Mouse (Mus musculus): ENCODE results near the gene Uhmk1. TPM values are rescaled to one million over a fixed set of nuclear protein-coding genes. Genes with fewer than 3 reads are reported as not detected.
"Not testable (repeated sequence)": the region's sequence is repeated elsewhere in the genome, so short reads cannot be mapped to it uniquely, and the experiment has no call there.

The Uhmk1 gene
- polyA plus RNA-seq (2014; fragmentation: Nextera tagmentation; extraction: Ambion mirVana) = 10.0 and 12.2 TPM in 2 replicates

- WGBS = under 1% methylated on average over 61 of the region's 70 CpGs
- Histone ChIP-seq H3K36me3 (ENCODE audit: control insufficient read depth, insufficient read depth, low read length) (peaks cover 13% of the 10 kb centered on the region), H3K27ac (ENCODE audit: low read length) (peak within 1 kb of the TSS; percentile 83), H3K9me3 (ENCODE audit: control insufficient read depth, low read depth, low read length) (no peaks in the 10 kb centered on the region), H3K4me3 (ENCODE audit: low read depth, low read length) (peak within 1 kb of the TSS; percentile 66), H3K27me3 (ENCODE audit: control insufficient read depth, insufficient read depth, low read length) (no peaks in the 10 kb centered on the region), H3K4me1 (ENCODE audit: control insufficient read depth, insufficient read depth, low read length) (no peaks in the 10 kb centered on the region), H3K4me2 (replicated peaks; ENCODE audit: low read depth, low read length) (peak within 1 kb of the TSS; percentile 57), H3K9ac (replicated peaks; ENCODE audit: low read depth, low read length) (peak within 1 kb of the TSS; percentile 71)
- ATAC-seq (ENCODE audit: insufficient number of reproducible peaks, insufficient read depth, low FRiP score, low read depth) = peak; percentile 99
Observed at GRCm38 (mm10) chr1:170214757-170215522, at the start of gene Uhmk1. Uhmk1 (minus strand) TSS chr1:170215397.

- Histone ChIP-seq H3K27me3 (ENCODE audit: control insufficient read depth, insufficient read depth, low read length) (no peaks in the 10 kb centered on the region), H3K4me2 (replicated peaks; ENCODE audit: low read depth, low read length) (peak overlapping the region; percentile 43), H3K4me1 (ENCODE audit: control insufficient read depth, insufficient read depth, low read length) (no peaks in the 10 kb centered on the region), H3K9me3 (ENCODE audit: control insufficient read depth, low read depth, low read length) (peaks cover 3% of the 10 kb centered on the region; the same call in 1 of the 2 replicates), H3K9ac (replicated peaks; ENCODE audit: low read depth, low read length) (peak overlapping the region; percentile 60), H3K27ac (ENCODE audit: low read length) (no peak overlapping the region), H3K36me3 (ENCODE audit: control insufficient read depth, insufficient read depth, low read length) (no peaks in the 10 kb centered on the region), H3K4me3 (ENCODE audit: low read depth, low read length) (peak overlapping the region; percentile 61)
- 10% methylated on average over 32 of the region's 32 CpGs for WGBS
- peak; percentile 95 for ATAC-seq (ENCODE audit: insufficient number of reproducible peaks, insufficient read depth, low FRiP score, low read depth)
Observed at GRCm38 (mm10) chr1:170255560-170255910, 40.3 kb upstream of the Uhmk1 start.

GRCm38 (mm10) chr1:170254893-170255559 lies 39.8 kb upstream of the Uhmk1 start:
- no peaks in the 10 kb centered on the region for H3K4me1 ChIP-seq (ENCODE audit: control insufficient read depth, insufficient read depth, low read length)
- H3K36me3 ChIP-seq (ENCODE audit: control insufficient read depth, insufficient read depth, low read length) = no peaks in the 10 kb centered on the region
- ATAC-seq (ENCODE audit: insufficient number of reproducible peaks, insufficient read depth, low FRiP score, low read depth) = peak; percentile 6
- peak overlapping the region; percentile 43 for H3K4me2 ChIP-seq (replicated peaks; ENCODE audit: low read depth, low read length)
- WGBS = 33% methylated on average over 28 of the region's 30 CpGs
- H3K9me3 ChIP-seq (ENCODE audit: control insufficient read depth, low read depth, low read length) = peaks cover 3% of the 10 kb centered on the region; the same call in 1 of the 2 replicates
- no peaks in the 10 kb centered on the region for H3K27me3 ChIP-seq (ENCODE audit: control insufficient read depth, insufficient read depth, low read length)
- H3K9ac ChIP-seq (replicated peaks; ENCODE audit: low read depth, low read length) = peak overlapping the region; percentile 60
- no peak overlapping the region for H3K27ac ChIP-seq (ENCODE audit: low read length)
- H3K4me3 ChIP-seq (ENCODE audit: low read depth, low read length) = peak overlapping the region; percentile 61

- no peaks in the 10 kb centered on the region for H3K9me3 ChIP-seq (ENCODE audit: control insufficient read depth, low read depth, low read length)
- WGBS = 86% methylated on average over 3 of the region's 3 CpGs
Observed at GRCm38 (mm10) chr1:170245016-170245415, 29.8 kb upstream of the Uhmk1 start.

GRCm38 (mm10) chr1:170232688-170233087 lies 17.5 kb upstream of the Uhmk1 start, which contains the start of gene Sh2d1b2:
Sh2d1b2 (plus strand) TSS chr1:170232749.
- H3K4me3 ChIP-seq (ENCODE audit: low read depth, low read length); H3K27ac ChIP-seq (ENCODE audit: low read length); H3K4me1 ChIP-seq (ENCODE audit: control insufficient read depth, insufficient read depth, low read length); H3K4me2 ChIP-seq (replicated peaks; ENCODE audit: low read depth, low read length); H3K36me3 ChIP-seq (ENCODE audit: control insufficient read depth, insufficient read depth, low read length); ATAC-seq (ENCODE audit: insufficient number of reproducible peaks, insufficient read depth, low FRiP score, low read depth); H3K9me3 ChIP-seq (ENCODE audit: control insufficient read depth, low read depth, low read length); H3K27me3 ChIP-seq (ENCODE audit: control insufficient read depth, insufficient read depth, low read length); H3K9ac ChIP-seq (replicated peaks; ENCODE audit: low read depth, low read length): not testable (repeated sequence)
- 55% methylated on average over 5 of the region's 6 CpGs for WGBS

More at GRCm38 (mm10) chr1:170245016-170245415, 29.8 kb upstream of the Uhmk1 start:
- no peak overlapping the region for H3K27ac ChIP-seq (ENCODE audit: low read length)
- no peaks in the 10 kb centered on the region for H3K4me1 ChIP-seq (ENCODE audit: control insufficient read depth, insufficient read depth, low read length)
- H3K36me3 ChIP-seq (ENCODE audit: control insufficient read depth, insufficient read depth, low read length) = no peaks in the 10 kb centered on the region
- ATAC-seq (ENCODE audit: insufficient number of reproducible peaks, insufficient read depth, low FRiP score, low read depth) = no peak
- no peak overlapping the region for H3K4me2 ChIP-seq (replicated peaks; ENCODE audit: low read depth, low read length)
- no peak overlapping the region for H3K4me3 ChIP-seq (ENCODE audit: low read depth, low read length)
- H3K27me3 ChIP-seq (ENCODE audit: control insufficient read depth, insufficient read depth, low read length) = no peaks in the 10 kb centered on the region
- H3K9ac ChIP-seq (replicated peaks; ENCODE audit: low read depth, low read length) = no peak overlapping the region

- ATAC-seq (ENCODE audit: insufficient number of reproducible peaks, insufficient read depth, low FRiP score, low read depth) = no peak
- Histone ChIP-seq H3K4me1 (ENCODE audit: control insufficient read depth, insufficient read depth, low read length) (no peaks in the 10 kb centered on the region), H3K27ac (ENCODE audit: low read length) (no peak overlapping the region), H3K27me3 (ENCODE audit: control insufficient read depth, insufficient read depth, low read length) (no peaks in the 10 kb centered on the region), H3K4me2 (replicated peaks; ENCODE audit: low read depth, low read length) (no peak overlapping the region), H3K36me3 (ENCODE audit: control insufficient read depth, insufficient read depth, low read length) (no peaks in the 10 kb centered on the region), H3K9me3 (ENCODE audit: control insufficient read depth, low read depth, low read length) (no peaks in the 10 kb centered on the region), H3K4me3 (ENCODE audit: low read depth, low read length) (no peak overlapping the region), H3K9ac (replicated peaks; ENCODE audit: low read depth, low read length) (no peak overlapping the region)
- 74% methylated on average over 2 of the region's 2 CpGs for WGBS
Observed at GRCm38 (mm10) chr1:170223276-170223675, 8.1 kb upstream of the Uhmk1 start.

- Histone ChIP-seq H3K4me2 (replicated peaks; ENCODE audit: low read depth, low read length) (no peak overlapping the region), H3K9me3 (ENCODE audit: control insufficient read depth, low read depth, low read length) (no peaks in the 10 kb centered on the region), H3K4me1 (ENCODE audit: control insufficient read depth, insufficient read depth, low read length) (no peaks in the 10 kb centered on the region), H3K27ac (ENCODE audit: low read length) (no peak overlapping the region), H3K4me3 (ENCODE audit: low read depth, low read length) (no peak overlapping the region), H3K9ac (replicated peaks; ENCODE audit: low read depth, low read length) (no peak overlapping the region), H3K36me3 (ENCODE audit: control insufficient read depth, insufficient read depth, low read length) (no peaks in the 10 kb centered on the region), H3K27me3 (ENCODE audit: control insufficient read depth, insufficient read depth, low read length) (no peaks in the 10 kb centered on the region)
- no peak for ATAC-seq (ENCODE audit: insufficient number of reproducible peaks, insufficient read depth, low FRiP score, low read depth)
Observed at GRCm38 (mm10) chr1:170220351-170220750, 5.2 kb upstream of the Uhmk1 start.

- H3K4me3 ChIP-seq (ENCODE audit: low read depth, low read length) = no peak overlapping the region
- no peaks in the 10 kb centered on the region for H3K4me1 ChIP-seq (ENCODE audit: control insufficient read depth, insufficient read depth, low read length)
- no peak overlapping the region for H3K9ac ChIP-seq (replicated peaks; ENCODE audit: low read depth, low read length)
- H3K4me2 ChIP-seq (replicated peaks; ENCODE audit: low read depth, low read length) = no peak overlapping the region
- H3K27me3 ChIP-seq (ENCODE audit: control insufficient read depth, insufficient read depth, low read length) = no peaks in the 10 kb centered on the region
- no peak overlapping the region for H3K27ac ChIP-seq (ENCODE audit: low read length)
- no peaks in the 10 kb centered on the region for H3K36me3 ChIP-seq (ENCODE audit: control insufficient read depth, insufficient read depth, low read length)
- 80% methylated on average over 6 of the region's 6 CpGs for whole genome bisulfite sequencing
- ATAC-seq (ENCODE audit: insufficient number of reproducible peaks, insufficient read depth, low FRiP score, low read depth) = no peak
- no peaks in the 10 kb centered on the region for H3K9me3 ChIP-seq (ENCODE audit: control insufficient read depth, low read depth, low read length)
Observed at GRCm38 (mm10) chr1:170218091-170218884, 3.1 kb upstream of the Uhmk1 start.

All from stomach, embryonic 14.5 days (tissue).